Mouse (Mus musculus) layer of hippocampus, adult 11-12 months (tissue): ENCODE measurements around the gene Trak1.

Experiments
- DNase-seq: peaks from one replicate; pipeline ENCODE4 v3.0.0; 2022; ENCODE audit warnings: low spot score

Gene Trak1

DNA sequence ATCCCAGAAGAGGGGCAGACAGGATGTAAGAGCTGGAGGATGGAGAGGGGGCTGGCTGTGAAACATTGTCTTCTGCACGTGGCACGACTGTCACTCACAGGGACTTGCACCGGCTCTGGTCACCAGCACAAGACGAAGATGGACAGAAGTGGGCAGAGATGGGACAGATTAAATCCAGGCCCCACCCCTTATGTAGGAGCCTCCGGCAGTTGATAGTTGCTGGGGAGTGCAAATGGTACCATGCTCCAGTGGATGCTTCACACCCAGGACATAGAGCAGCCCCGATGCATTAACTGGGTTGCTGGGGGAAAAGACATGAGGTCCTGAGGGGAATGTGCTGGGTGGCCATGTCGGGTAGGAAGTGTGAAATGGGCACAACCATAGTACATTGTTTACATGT is 2.1 kb upstream of the Trak1 start:
- no peak for DNase-seq

DNA sequence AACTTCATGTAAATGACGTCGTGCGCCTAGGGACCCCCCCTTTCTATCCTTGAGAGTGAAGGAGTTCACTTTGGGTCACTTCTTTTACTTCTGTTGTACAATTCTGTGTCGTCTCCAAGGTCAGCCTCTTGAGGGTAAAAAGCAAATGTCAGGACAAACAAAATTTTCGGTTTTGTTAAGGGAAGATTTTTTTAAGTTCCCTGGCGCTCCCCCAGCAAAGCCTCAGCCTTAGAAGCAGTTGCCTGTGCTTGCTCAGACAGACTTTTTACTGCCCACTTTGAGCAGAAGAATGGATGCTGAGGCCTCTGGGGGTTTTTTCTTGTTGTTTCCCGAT is 730 bp downstream of the Trak1 start:
- no peak for DNase-seq

DNA sequence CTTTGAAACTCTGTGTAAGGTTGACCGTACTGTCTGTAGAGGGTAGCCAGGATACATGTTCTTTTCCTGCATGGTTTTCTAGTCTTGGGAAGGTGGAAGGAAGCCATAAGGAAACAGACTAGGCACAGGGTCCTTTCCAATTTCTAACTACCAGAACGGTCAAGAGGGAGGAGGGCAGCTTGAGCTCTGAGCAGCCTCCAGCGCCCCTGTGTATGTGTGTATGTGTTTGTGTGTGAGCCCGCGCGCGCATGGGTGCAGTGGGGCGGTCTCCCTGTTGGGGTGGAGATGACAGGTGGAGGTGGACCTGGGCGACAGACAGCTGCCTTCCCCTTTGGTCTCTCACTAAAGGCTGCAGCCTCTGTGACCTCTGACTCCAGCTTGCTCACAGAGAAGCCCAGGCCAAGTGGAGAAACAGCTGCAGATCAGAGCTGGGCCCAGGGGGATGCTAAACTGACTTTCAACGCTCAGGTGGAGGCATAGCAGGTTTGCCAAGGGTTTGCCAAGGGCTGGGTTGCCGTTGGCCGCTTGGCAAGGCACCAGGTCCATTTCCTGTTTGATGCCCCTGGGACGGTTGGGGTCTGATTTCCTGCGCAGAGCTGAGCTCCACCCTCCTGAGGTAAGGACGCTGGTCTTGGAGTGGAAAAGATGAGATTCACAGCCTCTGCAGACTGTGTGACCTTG is 1.2 kb downstream of the Trak1 start:
- no peak for DNase-seq

DNA sequence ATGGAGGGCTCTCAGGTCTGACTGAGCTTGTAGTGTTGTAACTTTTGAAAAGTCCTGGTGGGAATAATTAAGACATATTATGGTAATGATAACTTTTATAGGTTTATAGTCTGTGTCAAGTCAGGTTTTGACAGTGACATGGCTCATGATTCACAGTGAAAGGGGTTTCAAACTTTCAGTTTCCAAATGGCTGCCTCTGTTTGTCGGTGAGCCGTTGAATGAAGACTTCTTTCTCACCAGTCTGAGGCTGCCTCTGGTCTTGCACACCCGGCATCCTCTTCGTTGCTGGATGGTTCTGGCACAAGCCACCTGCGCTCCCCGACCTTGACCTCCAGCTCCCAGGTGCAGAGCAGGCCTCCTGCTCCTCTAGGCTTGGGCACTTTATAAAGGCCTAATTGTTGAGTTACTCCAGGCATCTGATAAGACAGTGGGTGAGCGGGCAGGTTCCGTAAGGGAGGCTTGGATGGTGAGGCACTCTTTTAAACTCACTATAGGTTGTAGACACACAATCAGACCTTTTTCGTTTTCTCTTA is 2.0 kb downstream of the Trak1 start:
- no peak for DNase-seq

DNA sequence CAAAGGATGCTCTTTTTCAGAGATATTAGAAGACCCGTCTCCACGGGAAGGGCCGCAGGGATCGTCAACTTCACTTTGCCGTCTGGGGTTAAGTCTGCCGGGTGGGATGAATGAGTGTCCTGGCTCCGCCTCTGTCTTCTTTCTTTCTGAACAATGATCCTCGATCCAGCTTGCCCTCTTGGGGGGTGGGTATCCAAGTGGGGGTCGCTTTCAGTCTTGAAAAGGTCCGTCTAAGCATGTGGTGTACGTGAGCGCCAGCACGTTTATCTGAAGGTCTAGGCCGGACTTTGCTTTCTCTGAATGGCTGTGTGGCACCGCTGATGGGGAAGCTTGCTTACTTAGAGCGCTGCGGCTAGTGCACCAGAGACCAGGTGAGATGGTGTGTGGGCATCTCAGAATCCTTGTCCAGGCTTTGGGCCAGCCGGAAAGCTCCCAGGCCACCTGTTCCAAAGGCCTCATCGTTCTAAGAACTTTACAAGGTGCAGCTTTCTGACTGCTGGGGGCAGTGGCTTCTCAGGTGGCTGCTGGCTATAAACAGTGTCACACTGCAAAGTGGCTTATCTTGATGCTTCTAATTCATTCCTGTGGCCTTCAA is 2.8 kb downstream of the Trak1 start:
- no peak for DNase-seq

DNA sequence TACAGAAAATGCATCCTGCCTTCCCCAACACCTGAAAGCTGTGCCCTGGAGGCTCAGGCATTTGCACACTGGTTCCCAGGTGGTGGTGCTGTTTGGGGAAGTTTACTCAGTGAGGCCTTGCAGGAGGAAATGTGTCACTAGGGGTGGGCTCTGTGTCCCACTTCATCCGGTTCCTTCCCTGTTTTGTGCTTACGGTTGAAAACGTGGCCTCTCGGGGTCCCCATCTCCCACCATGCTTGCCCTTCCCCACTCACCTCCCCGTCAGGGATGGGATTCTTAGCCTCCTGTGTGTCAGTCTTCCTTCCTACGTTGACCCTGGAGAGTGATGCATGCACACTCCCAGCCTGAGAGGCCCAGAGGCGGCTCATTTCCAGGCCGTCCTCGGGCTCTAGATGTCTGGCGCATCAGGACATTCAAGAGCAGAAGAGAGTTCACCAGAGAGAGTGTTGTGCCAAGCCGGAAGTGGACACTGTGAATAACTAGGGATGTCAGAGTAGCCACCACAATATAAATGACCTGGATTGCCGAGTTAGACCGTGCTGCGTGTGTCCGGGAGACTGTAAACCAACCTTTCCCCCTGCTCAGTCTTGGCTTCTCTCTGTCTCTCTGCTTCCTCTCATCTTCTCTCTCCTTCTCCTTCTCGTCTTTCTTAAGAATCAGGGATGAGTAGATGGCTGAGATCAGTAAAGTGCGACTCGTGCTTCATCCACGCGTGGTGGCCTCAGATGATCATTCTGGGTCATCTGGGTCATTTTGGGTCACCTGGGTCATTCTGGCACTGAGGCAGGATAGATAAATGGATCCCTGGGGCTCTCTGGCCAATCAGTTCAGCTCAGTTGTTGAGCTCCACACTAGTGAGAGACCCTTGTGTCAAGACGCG is 4.0 kb downstream of the Trak1 start:
- no peak for DNase-seq

DNA sequence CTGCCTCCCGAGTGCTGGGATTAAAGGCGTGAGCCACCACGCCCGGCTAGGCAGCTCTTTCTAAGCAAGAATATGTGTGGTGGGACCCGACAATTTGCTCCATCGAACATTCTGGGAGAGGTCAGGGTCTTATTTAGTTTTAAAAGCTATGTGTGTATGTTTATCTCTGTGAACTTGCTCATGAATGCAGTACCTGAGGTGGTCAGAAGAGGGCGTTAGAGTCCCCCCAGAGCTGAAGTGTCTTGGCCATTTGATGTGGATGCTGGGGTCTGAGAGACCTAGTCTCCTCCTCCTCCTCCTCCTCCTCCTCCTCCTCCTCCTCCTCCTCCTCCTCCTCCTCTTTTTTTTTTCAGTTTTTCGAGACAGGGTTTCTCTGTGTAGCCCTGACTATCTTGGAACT is 5.2 kb downstream of the Trak1 start:
- no peak for DNase-seq

DNA sequence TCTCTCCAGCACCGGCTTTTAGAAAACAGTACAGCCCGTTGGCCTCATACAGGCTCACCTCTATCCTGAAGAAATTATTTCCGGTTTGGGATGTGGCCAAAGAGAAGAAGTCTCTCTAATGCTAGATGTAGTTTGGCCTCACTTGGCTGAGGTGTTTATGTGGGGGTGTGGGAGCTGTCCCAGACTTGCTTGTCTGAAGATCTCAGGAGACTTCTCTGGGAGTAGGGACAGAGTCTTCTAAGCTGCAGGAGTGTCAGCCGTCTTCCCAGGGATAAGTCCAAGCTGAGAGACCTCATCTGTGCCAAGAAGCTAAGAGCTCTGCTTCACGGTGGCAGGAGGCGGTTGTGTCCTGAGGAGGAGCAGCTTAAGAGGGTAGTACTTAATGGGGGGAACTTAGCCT is 5.8 kb downstream of the Trak1 start:
- no peak for DNase-seq

DNA sequence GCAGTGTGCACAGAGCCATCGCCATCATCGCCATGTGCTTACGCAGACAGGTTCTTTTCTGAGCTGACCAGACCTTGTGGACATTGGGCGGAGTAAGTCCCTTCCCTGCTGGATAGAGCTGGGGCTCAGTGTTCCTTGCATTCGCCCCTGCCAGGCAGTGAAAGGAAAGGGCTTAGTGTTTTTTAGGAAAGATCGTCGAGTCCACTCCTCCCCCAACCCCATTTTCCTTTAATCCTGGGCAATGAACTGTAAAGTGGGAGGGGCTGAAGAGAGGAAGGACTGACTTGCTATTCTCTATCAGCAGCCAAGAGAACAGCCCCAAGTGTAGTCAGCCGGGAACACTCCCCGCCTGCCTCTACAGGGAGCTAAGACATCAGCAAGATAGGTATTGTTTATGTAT is 6.4 kb downstream of the Trak1 start:
- DNase-seq = no peak

DNA sequence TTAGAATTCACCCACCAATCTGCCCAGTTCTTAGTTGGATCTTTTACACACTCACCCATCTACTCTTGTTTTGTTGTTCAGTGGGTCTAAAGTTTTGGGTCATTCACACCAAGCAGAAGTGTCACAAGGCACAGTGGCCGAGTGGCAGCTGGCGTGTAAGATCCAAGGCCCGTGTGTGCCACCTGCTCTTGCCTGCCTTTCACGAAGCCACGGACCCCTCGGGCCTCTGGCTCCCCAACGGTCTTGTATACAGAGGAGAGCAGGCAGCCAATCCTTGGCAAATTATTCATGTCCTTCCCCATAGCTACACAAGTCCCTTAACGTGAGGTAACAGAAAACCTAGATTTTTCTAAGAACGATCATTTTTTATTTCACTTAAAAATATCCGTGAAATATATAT is 7.2 kb downstream of the Trak1 start:
- no peak for DNase-seq

DNA sequence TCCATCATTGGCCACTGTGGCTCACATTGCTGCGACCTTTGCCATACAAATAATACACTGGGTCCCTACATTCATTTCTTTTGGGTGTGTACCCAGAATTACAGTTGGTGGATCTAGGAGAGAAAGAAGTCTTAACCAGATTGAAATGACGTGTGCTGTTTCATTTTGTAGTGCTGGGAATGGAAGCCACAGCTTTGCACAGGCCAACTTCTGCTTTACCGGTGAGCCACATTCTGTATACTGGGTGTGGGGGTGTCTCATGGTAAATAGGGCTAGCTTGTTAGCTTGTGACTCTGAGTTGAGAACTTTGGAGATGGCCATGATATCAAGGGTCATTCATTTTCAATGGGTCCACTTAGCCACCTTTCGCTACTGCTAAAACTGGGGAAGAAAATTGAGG is 8.2 kb downstream of the Trak1 start:
- DNase-seq = no peak

DNA sequence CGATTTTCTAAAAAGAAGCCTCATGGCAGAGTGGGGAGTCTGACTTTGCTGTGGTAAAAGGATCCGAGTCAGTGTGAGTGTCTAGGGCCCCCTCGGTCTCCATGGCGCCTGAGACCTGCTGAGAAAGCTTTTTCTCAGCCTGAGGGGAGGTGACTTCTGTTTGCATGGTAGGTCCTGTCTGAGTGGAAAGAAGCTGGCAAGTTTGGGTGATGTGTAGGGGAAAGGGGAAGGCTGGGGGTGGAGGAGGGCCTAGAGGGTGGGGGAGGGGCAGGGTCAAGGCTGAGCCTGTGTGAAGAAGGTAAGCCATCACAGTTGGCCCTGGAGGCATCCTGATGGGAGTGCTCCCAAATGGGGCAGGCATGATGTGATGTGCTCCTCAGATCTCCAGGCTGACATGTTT is 12.0 kb downstream of the Trak1 start:
- no peak for DNase-seq

DNA sequence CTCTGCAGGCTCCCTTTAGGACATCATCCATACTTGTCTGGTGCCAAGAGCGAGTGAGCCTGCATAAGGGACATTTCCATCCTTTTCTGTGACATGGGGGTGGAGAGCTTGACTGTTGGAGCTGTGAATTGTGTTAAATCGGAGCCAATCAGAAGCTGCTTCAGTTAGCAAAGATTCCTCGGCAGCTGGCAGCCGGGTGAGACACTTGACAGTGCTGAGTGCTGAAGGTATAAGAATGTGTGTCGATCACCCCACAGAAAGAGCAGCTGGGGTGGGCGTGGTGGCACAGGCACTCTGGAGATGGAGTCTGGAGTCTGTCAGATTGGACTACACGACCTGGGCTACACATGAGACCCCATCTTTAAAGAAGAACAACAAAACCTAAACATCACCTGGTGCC is 13.2 kb downstream of the Trak1 start:
- no peak for DNase-seq

DNA sequence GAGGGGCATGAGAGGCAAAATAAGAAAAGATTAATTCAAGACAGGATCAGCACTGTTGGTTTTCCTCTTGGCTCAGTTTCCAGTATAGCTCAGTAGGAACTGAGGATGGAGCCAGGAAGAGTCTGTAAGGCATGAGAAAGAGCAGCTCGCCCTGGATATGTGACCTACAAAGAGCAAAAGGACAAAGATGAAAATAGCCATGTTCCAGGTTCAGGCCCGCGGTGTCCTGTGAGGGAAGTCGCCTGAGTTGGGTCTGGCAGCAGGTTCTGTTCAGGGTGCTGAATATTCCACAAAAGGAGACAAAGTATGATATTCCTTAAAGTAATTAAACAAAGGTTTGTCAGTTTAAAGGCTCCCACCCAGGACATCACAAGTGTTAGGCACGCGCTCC is 14.5 kb downstream of the Trak1 start:
- no peak for DNase-seq

DNA sequence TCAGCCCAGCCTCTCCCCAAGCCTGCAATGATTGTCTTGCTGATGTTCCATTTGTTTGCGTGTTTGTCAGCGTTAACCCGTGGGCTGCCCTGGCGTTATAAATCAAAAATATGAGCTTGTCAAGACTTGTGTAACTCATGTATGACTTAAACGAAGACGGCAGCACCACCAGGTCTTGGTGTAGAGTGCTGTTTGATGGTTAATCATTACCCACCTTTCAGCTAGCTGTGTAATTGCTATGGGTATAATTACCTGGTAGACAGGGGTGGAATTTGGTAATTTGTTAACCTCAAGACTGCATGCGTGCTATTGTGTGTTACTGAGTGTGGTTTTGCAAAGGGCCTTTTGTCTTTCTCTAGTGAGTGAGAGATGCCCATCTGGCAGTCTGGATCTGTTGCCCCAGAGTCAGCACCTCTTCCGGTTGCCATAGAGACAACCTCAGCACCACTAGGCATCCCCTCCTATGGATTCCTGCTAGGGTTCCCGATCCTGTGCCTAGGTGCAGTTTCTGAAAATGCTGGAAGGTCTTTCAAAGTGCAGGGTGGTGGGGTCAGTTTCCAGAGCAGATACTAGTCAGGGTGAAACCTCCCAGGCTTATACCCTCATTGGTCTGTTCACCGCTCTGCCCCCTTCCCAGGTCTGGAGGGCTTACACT is 15.1 kb downstream of the Trak1 start:
- no peak for DNase-seq

DNA sequence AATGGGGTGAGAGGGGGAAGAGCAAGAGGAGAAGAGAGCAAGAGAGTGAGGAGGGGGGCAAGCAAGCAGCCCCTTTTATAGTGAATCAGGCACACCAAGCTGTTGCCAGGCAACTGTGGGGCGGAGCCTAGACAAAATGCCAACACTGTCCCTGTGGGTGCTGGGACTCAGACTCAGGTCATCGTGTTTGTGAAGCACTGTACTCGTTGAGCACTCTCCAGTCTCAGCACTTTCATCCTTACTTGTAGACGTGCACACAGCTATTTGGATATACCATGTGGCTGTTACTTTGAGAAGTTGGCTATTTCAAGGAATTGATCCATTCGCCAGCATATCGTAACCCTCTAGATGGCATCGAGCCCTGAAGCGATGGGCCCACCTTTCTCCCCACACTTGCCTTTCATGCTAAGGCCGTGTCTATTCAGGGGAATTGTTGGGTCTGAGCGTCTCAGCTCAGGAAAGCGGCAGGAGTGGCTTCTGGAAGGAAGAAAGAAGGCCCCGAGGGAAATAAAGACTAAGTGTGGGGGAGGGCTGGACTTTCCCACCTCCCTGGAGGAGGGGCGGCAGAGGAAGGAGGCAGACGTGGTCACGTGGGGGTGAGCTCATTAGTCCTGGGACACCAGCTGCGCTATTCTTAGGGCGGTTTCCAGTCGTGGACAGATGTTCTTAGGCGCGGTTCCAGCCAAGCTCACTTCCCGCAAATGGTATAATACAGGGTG is 16.5 kb downstream of the Trak1 start:
- peak; percentile 68 for DNase-seq

DNA sequence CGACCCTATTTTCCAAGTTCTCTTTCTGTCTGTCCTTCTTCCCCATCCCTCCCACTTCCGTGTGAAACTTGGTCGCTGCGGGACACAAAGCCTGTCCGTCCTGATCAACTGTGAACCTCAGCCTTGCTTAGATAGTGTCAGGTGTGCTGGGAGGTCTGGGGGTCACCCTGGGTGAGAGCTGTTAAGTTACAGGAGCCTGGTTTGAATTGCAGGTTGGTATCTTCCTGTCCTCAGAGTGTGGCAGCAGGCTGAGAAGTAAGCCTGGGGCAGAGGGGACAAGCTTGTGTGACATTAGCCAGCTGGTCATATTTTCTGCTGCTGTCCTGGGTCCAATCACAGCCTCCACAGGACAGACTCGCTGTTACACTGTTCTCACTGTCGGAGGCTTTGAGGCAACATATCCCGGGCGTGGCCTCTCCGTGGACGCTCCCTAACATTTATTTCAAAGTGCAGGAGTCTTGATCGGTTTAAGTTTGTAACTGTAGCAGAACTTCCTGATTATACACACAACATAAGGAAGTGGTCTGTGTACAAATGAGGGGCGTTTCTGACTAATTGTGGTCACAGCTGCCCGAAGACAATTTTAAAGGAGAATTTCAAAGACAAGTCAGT is 17.3 kb downstream of the Trak1 start:
- DNase-seq = no peak

DNA sequence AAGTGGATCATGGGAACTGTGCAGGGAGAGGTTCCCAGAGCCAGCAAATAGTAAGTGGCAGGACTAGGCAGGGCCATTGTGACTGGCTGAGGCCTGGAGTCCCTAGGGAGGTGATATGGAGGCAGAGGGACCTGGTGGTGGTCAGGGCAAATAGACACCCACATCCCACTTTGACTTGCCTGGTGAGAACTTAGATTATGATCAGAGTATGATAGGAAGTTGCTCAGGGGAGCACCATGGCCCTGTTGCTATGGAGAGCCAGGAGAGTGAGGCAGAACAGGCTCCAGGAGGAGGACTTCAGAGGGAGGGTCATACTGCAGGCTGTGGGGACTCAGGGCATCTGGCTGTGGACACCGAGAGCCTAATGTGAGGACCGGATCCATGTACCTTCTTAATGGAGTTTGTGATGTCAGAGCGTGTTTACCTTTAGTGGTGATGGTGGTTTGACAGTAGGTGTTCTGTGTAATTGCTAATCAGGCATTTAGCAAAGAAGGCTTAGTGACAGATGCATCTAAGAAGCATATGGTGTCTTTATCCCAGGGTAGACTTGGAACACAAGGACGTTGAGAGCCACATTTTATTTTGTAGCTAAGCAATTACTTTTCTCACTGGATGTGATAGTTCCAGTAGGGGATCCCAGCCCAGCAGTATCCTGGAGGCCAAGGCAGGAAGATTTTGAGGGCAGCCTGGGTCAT is 18.7 kb downstream of the Trak1 start:
- no peak for DNase-seq

DNA sequence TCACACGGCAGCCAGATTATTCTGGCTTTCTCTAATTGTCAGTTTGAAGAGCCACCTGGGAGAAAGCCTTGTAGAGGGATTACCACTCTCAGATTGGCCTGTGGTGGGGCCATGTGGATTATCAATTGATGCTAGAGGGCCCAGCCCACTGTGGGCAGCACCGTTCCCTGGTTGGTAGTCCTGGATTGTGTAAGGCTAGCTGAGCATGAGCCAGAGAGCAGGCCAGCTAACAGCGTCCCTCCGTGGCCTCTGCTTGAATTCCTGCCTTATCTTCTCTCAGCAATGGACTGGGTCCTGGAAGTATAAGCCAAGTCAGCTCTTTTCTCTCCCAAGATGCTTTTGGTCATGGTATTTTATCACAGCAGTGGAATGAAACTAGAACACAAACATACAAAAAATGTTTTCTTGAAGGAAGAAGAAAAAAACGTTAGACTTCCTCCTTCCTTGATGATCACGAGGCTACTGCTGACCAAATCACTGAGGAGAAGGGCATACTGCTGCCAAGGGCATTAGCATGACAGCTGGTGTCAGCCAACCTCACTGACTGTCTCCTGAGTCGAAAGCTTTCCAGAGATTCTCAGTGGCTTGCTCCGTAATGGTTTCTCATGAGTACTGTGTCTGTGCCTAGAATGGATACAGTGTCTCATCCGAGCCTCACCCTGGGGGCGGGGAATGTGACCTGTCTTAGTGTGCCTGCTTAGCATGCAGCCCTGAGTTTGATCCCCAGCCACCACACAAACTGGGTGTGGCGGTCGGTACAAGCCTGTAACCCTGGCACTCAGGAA is 19.5 kb downstream of the Trak1 start:
- DNase-seq = no peak

DNA sequence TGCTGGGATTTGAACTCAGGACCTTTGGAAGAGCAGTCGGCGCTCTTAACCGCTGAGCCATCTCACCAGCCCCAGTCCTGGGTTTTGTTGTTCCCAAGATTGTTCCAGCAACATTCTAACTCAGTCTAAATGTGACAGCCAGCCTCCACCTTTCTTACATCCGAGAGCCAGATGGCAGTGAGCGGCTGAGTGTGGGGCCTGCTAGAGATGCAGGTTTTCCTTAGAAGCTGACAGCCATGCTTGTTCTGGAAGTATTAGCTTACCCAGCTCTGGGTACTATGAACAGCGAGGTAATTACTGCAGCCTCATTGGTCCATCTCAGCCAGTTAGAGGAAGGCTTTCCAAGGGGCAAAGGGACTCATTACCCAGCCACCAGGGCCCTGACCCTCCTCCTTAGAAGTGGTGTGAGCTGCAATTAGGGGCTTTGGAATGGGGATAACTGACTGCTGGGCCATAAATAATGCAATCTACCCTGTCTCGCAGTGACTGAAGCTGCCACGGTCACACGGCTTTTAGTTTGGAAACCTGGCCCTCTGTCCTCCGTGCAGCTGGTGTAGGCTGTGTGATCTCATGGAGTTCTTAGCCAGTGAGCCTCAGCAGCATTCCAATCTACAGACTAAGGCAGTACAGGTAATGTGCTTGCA is 22.1 kb downstream of the Trak1 start:
- no peak for DNase-seq
